Mouse (Mus musculus): ENCODE measurements at regions not wholly inside any gene's neighbourhood (a gene's known extent, or its start where the extent isn't known, plus 50 kb on each side); places are given as distances from the start of the nearest gene placed in this dataset.

DNA sequence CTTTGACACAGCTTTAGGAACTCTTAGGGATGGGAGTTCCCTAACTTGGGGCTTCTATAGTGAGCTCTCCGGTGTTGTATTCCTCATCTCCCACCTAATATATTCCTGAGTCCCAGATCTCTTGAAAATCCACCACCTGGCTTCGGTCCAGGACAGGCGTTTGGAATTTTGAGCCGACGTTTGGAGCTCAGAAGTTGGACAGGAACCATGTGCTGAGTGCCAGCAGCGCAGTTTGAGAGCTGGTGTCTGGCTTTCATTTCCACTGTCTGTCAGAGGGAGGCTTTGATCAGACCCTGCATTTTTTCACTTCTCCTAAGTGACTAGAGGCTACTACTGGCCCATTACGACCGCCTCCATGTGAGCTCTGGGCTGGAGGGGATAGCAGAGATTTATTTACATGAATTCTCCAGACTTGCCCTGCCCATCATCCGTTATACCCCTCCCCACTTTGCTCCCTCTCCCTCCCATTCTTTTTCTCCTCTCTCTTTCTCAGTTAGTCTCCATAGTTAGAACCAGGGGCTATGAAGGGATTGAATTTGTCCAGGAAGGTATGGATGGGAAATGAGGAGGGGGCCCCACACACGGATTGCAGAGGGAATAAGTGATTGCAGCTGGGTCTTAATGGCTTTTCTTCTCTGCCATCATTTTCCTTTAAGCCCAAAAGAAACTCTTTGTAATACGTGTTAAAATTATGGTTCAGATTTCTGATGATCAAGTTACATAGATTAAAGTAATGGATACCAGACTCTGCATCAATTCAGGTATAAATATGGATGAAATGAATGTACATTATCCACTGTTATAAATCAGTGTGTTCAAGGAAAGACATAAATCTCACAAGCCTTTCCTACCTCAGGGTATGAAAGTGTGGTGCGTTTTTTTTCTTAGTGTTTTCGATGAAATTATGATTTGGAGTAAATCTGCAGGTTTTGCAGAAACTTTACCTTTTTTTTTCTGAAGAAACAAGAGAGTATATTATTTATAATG, 474.5 kb upstream of the Zfp462 start:
- 76% methylated on average over 13 of the region's 13 CpGs for WGBS
- H3K27ac ChIP-seq (ENCODE audit: low read depth, low read length), result no peak overlapping the region
- H3K36me3 ChIP-seq (ENCODE audit: control insufficient read depth, insufficient read depth, low read length), result no peaks in the 10 kb centered on the region

GRCm38 (mm10) chr4:54471009-54471408, 473.8 kb upstream of the Zfp462 start:
- ATAC-seq (replicated peaks; ENCODE audit: low FRiP score), result no peak
- H3K27ac ChIP-seq (ENCODE audit: low read depth, low read length), result no peak overlapping the region

More for the DNA sequence above, 474.5 kb upstream of the Zfp462 start:
- Histone ChIP-seq H3K27me3 (ENCODE audit: control insufficient read depth, insufficient read depth, low read length) (no peaks in the 10 kb centered on the region), H3K4me3 (ENCODE audit: low read depth, low read length) (no peak overlapping the region), H3K9me3 (ENCODE audit: control insufficient read depth, low read length) (no peaks in the 10 kb centered on the region), H3K4me1 (replicated peaks; ENCODE audit: control insufficient read depth, insufficient read depth, low read length) (no peaks in the 10 kb centered on the region), H3K4me2 (ENCODE audit: low read depth, low read length, severe bottlenecking) (no peak overlapping the region), H3K9ac (ENCODE audit: low read length) (no peak overlapping the region)
- ATAC-seq (replicated peaks; ENCODE audit: low FRiP score) (no peak), DNase-seq (ENCODE audit: low spot score) (peak; percentile 56)

GRCm38 (mm10) chr4:54481766-54482165, 463.1 kb upstream of the Zfp462 start:
- no peak for DNase-seq (ENCODE audit: low spot score)
- Histone ChIP-seq H3K4me2 (ENCODE audit: low read depth, low read length, severe bottlenecking) (no peak overlapping the region), H3K4me1 (replicated peaks; ENCODE audit: control insufficient read depth, insufficient read depth, low read length) (no peaks in the 10 kb centered on the region), H3K4me3 (ENCODE audit: low read depth, low read length) (no peak overlapping the region), H3K36me3 (ENCODE audit: control insufficient read depth, insufficient read depth, low read length) (no peaks in the 10 kb centered on the region), H3K9ac (ENCODE audit: low read length) (no peak overlapping the region), H3K27me3 (ENCODE audit: control insufficient read depth, insufficient read depth, low read length) (no peaks in the 10 kb centered on the region), H3K9me3 (ENCODE audit: control insufficient read depth, low read length) (no peaks in the 10 kb centered on the region), H3K27ac (ENCODE audit: low read depth, low read length) (no peak overlapping the region)
- no peak for ATAC-seq (replicated peaks; ENCODE audit: low FRiP score)
- WGBS, result 87% methylated on average over 2 of the region's 2 CpGs

More at GRCm38 (mm10) chr4:54471009-54471408, 473.8 kb upstream of the Zfp462 start:
- whole genome bisulfite sequencing, result 83% methylated on average over 1 of the region's 1 CpGs
- H3K4me2 ChIP-seq (ENCODE audit: low read depth, low read length, severe bottlenecking), result no peak overlapping the region
- H3K9ac ChIP-seq (ENCODE audit: low read length), result no peak overlapping the region
- no peak overlapping the region for H3K4me3 ChIP-seq (ENCODE audit: low read depth, low read length)
- H3K4me1 ChIP-seq (replicated peaks; ENCODE audit: control insufficient read depth, insufficient read depth, low read length), result no peaks in the 10 kb centered on the region
- H3K36me3 ChIP-seq (ENCODE audit: control insufficient read depth, insufficient read depth, low read length), result no peaks in the 10 kb centered on the region
- no peak for DNase-seq (ENCODE audit: low spot score)
- H3K9me3 ChIP-seq (ENCODE audit: control insufficient read depth, low read length), result no peaks in the 10 kb centered on the region
- no peaks in the 10 kb centered on the region for H3K27me3 ChIP-seq (ENCODE audit: control insufficient read depth, insufficient read depth, low read length)

DNA sequence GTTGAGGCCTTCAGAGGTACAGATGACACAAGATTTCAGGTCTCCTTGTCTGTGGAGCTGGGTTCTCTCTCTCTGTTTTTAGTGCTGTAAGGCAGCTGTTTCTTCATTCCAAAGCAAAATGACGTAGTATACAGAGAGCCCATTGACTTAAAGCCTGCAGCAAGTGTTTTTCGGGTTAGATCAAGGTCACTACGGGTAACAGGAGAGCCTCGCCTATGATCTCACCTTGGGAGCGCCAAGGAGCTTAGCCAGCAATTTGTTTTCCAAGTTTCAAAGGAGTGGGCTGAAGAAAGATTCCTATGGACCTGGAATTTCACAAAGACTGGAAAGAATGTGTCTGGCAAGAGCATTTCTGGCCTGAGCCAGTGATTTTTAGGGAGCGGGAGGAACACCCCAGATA, 451.8 kb upstream of the Zfp462 start:
- ATAC-seq (replicated peaks; ENCODE audit: low FRiP score), result no peak
- no peak for DNase-seq (ENCODE audit: low spot score)
- Histone ChIP-seq H3K4me1 (replicated peaks; ENCODE audit: control insufficient read depth, insufficient read depth, low read length) (no peaks in the 10 kb centered on the region), H3K36me3 (ENCODE audit: control insufficient read depth, insufficient read depth, low read length) (no peaks in the 10 kb centered on the region), H3K9ac (ENCODE audit: low read length) (no peak overlapping the region), H3K27me3 (ENCODE audit: control insufficient read depth, insufficient read depth, low read length) (no peaks in the 10 kb centered on the region), H3K4me2 (ENCODE audit: low read depth, low read length, severe bottlenecking) (no peak overlapping the region), H3K27ac (ENCODE audit: low read depth, low read length) (no peak overlapping the region), H3K4me3 (ENCODE audit: low read depth, low read length) (no peak overlapping the region), H3K9me3 (ENCODE audit: control insufficient read depth, low read length) (no peaks in the 10 kb centered on the region)
- WGBS, result 81% methylated on average over 6 of the region's 6 CpGs

DNA sequence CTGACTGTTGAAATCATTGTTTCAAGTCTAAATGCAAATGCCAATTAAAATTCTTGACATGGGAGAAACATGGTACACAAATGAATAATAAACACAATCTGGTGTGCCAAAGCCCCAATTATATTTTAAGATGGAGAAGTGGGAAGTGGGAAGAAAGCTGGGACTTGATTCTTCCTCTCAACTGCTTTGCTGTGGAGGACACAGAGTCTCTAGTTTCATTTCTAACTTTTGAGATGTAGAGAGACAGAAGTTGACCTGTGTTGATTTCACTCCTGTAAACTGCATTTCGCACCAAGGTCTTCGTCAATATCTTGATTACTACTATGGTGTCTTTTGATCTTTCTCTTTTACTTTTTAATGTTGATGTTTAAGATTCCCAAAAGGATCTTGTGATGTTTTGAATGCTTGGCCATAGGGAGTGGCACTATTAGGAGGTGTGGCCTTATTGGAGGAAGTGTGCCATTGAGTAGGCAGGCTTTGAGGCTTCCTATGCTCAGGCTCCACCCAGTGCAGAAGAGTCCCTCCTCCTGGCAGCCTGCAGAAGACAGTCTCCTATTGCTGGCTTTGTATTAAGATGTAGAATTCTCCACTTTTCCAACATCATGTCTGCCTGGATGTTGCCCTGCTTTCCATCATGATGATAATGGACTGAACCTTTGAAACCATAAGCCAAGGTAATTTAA, 447.4 kb upstream of the Zfp462 start:
- no peak for ATAC-seq (replicated peaks; ENCODE audit: low FRiP score)
- DNase-seq (ENCODE audit: low spot score), result no peak
- 99% methylated on average over 2 of the region's 2 CpGs for WGBS

GRCm38 (mm10) chr4:54515934-54516333, 428.9 kb upstream of the Zfp462 start:
- Histone ChIP-seq H3K4me2 (ENCODE audit: low read depth, low read length, severe bottlenecking) (no peak overlapping the region), H3K9ac (ENCODE audit: low read length) (no peak overlapping the region), H3K27me3 (ENCODE audit: control insufficient read depth, insufficient read depth, low read length) (no peaks in the 10 kb centered on the region), H3K27ac (ENCODE audit: low read depth, low read length) (no peak overlapping the region), H3K9me3 (ENCODE audit: control insufficient read depth, low read length) (no peaks in the 10 kb centered on the region), H3K4me1 (replicated peaks; ENCODE audit: control insufficient read depth, insufficient read depth, low read length) (no peaks in the 10 kb centered on the region), H3K4me3 (ENCODE audit: low read depth, low read length) (no peak overlapping the region), H3K36me3 (ENCODE audit: control insufficient read depth, insufficient read depth, low read length) (no peaks in the 10 kb centered on the region)
- DNase-seq (ENCODE audit: low spot score) (no peak), ATAC-seq (replicated peaks; ENCODE audit: low FRiP score) (no peak)
- WGBS, result 86% methylated on average over 1 of the region's 1 CpGs

More for the DNA sequence above, 447.4 kb upstream of the Zfp462 start:
- no peak overlapping the region for H3K4me3 ChIP-seq (ENCODE audit: low read depth, low read length)
- H3K27ac ChIP-seq (ENCODE audit: low read depth, low read length), result no peak overlapping the region
- H3K9me3 ChIP-seq (ENCODE audit: control insufficient read depth, low read length), result no peaks in the 10 kb centered on the region
- H3K36me3 ChIP-seq (ENCODE audit: control insufficient read depth, insufficient read depth, low read length), result no peaks in the 10 kb centered on the region
- no peak overlapping the region for H3K4me2 ChIP-seq (ENCODE audit: low read depth, low read length, severe bottlenecking)
- H3K27me3 ChIP-seq (ENCODE audit: control insufficient read depth, insufficient read depth, low read length), result no peaks in the 10 kb centered on the region
- no peaks in the 10 kb centered on the region for H3K4me1 ChIP-seq (replicated peaks; ENCODE audit: control insufficient read depth, insufficient read depth, low read length)
- no peak overlapping the region for H3K9ac ChIP-seq (ENCODE audit: low read length)

DNA sequence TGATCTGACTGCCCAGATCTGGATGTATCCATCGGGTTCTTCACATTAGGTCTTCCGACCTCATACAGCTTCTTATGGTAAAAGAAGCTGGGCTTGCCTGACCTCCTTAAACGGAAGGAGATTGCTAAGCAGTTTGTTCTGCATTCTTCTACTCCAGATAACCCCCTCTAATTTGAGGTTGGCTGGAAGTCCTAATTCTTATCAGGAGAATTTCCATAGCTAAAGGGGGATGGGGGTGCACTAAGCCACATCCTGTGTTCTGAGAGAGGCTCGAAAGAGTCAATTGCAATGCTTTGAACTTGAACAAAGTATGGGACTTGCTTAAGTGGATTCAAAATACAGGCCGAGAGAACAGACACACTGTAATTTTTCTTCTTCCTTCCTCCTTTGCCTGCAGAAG, 421.6 kb upstream of the Zfp462 start:
- Histone ChIP-seq H3K9me3 (ENCODE audit: control insufficient read depth, low read length) (no peaks in the 10 kb centered on the region), H3K4me3 (ENCODE audit: low read depth, low read length) (no peak overlapping the region), H3K4me1 (replicated peaks; ENCODE audit: control insufficient read depth, insufficient read depth, low read length) (no peaks in the 10 kb centered on the region), H3K4me2 (ENCODE audit: low read depth, low read length, severe bottlenecking) (no peak overlapping the region), H3K27me3 (ENCODE audit: control insufficient read depth, insufficient read depth, low read length) (no peaks in the 10 kb centered on the region), H3K27ac (ENCODE audit: low read depth, low read length) (no peak overlapping the region), H3K36me3 (ENCODE audit: control insufficient read depth, insufficient read depth, low read length) (no peaks in the 10 kb centered on the region), H3K9ac (ENCODE audit: low read length) (no peak overlapping the region)
- DNase-seq (ENCODE audit: low spot score) (no peak), ATAC-seq (replicated peaks; ENCODE audit: low FRiP score) (no peak)
- WGBS, result 83% methylated on average over 5 of the region's 5 CpGs

GRCm38 (mm10) chr4:54526003-54526586, 418.8 kb upstream of the Zfp462 start:
- Histone ChIP-seq H3K9me3 (ENCODE audit: control insufficient read depth, low read length) (no peaks in the 10 kb centered on the region), H3K27ac (ENCODE audit: low read depth, low read length) (no peak overlapping the region), H3K27me3 (ENCODE audit: control insufficient read depth, insufficient read depth, low read length) (no peaks in the 10 kb centered on the region), H3K9ac (ENCODE audit: low read length) (no peak overlapping the region), H3K4me3 (ENCODE audit: low read depth, low read length) (no peak overlapping the region), H3K4me2 (ENCODE audit: low read depth, low read length, severe bottlenecking) (no peak overlapping the region), H3K36me3 (ENCODE audit: control insufficient read depth, insufficient read depth, low read length) (no peaks in the 10 kb centered on the region), H3K4me1 (replicated peaks; ENCODE audit: control insufficient read depth, insufficient read depth, low read length) (no peaks in the 10 kb centered on the region)
- 78% methylated on average over 5 of the region's 5 CpGs for WGBS
- ATAC-seq (replicated peaks; ENCODE audit: low FRiP score), result no peak
- DNase-seq (ENCODE audit: low spot score), result no peak
